Mouse (Mus musculus) liver, postnatal 0 days (tissue): ENCODE measurements at regions not wholly inside any gene's neighbourhood (a gene's known extent, or its start where the extent isn't known, plus 50 kb on each side); places are given as distances from the start of the nearest gene placed in this dataset.

Experiments
- ATAC-seq: fragments of 200-750 bp; cut with Nextera tagmentation; 2 replicates; pipeline ENCODE4 v1.8.0; 2017; ENCODE audit warnings: mild to moderate bottlenecking, moderate library complexity
- DNase-seq: peaks from one replicate; pipeline ENCODE4 v3.0.0-alpha.2; 2016
- H3K27ac ChIP-seq: fragments of 300-500 bp; sonication (generic); 2 replicates; pipeline ENCODE4 v1.5.1; 2014; ENCODE audit warnings: antibody characterized with exemption, moderate library complexity, mild to moderate bottlenecking, low read depth
- H3K27me3 ChIP-seq: fragments of 300-500 bp; sonication (generic); 2 replicates; pipeline ENCODE4 v1.6.1; 2014; ENCODE audit warnings: low read length, control low read depth, mixed read lengths; ENCODE audit not compliant: insufficient read depth
- H3K36me3 ChIP-seq: fragments of 300-500 bp; sonication (generic); replicated peaks from 2 replicates; pipeline ENCODE4 v1.6.1; 2014; ENCODE audit warnings: mild to moderate bottlenecking, control low read depth, low read length, moderate library complexity, mixed read lengths; ENCODE audit not compliant: insufficient read depth
- H3K4me1 ChIP-seq: fragments of 300-500 bp; sonication (generic); 2 replicates; pipeline ENCODE4 v1.6.1; 2014; ENCODE audit warnings: antibody characterized with exemption, mild to moderate bottlenecking, control low read depth; ENCODE audit not compliant: insufficient read depth
- H3K4me2 ChIP-seq: fragments of 300-500 bp; sonication (generic); 2 replicates; pipeline ENCODE4 v1.6.1; 2014; ENCODE audit warnings: low read depth, mild to moderate bottlenecking, low read length, moderate library complexity, mixed read lengths
- H3K4me3 ChIP-seq: fragments of 300-500 bp; sonication (generic); 2 replicates; pipeline ENCODE4 v1.5.1; 2014; ENCODE audit warnings: low read depth, low read length
- H3K9ac ChIP-seq: fragments of 300-500 bp; sonication (generic); replicated peaks from 2 replicates; pipeline ENCODE4 v1.6.1; 2014; ENCODE audit warnings: mild to moderate bottlenecking, moderate library complexity
- H3K9me3 ChIP-seq: fragments of 300-500 bp; sonication (generic); 2 replicates; pipeline ENCODE4 v1.6.1; 2016; ENCODE audit warnings: mild to moderate bottlenecking, control low read depth, low read length, mixed read lengths
- CTCF ChIP-seq: sonication (generic); IDR thresholded peaks from 2 replicates; pipeline ENCODE4 v1.5.1; 2016; ENCODE audit warnings: antibody characterized with exemption, low read depth
- EP300 ChIP-seq: IDR thresholded peaks from 2 replicates; pipeline ENCODE4 v1.6.1; 2016; ENCODE audit warnings: antibody characterized with exemption, low read depth, mild to moderate bottlenecking
- WGBS: fragments of 180-500 bp; shearing (Covaris S2); extraction: QIAGEN DNeasy Blood & Tissue Kit; methylation state at CpG from one replicate; pipeline ENCODE4 v1.1.7; 2014; ENCODE audit not compliant: insufficient replicate concordance; 5-methylcytosine and 5-hydroxymethylcytosine counted together

- TF ChIP-seq CTCF = no peak
- no peak for TF ChIP-seq EP300
- ATAC-seq (no peak), DNase-seq (no peak)
- H3K9me3 ChIP-seq = no peaks in the 10 kb centered on the region
- H3K4me2 ChIP-seq = no peak overlapping the region
- no peak overlapping the region for H3K4me3 ChIP-seq
- H3K9ac ChIP-seq = no peak overlapping the region
- H3K27me3 ChIP-seq = no peaks in the 10 kb centered on the region
- H3K36me3 ChIP-seq = no peaks in the 10 kb centered on the region
- WGBS = 73% methylated on average over 5 of the region's 5 CpGs
- no peak overlapping the region for H3K27ac ChIP-seq
- no peaks in the 10 kb centered on the region for H3K4me1 ChIP-seq
Observed at GRCm38 (mm10) chr1:10871163-10871853, 542.6 kb upstream of the A830018L16Rik start.

- TF ChIP-seq CTCF = no peak
- TF ChIP-seq EP300 = no peak
Observed at GRCm38 (mm10) chr1:10872266-10872665, 541.6 kb upstream of the A830018L16Rik start.

DNA sequence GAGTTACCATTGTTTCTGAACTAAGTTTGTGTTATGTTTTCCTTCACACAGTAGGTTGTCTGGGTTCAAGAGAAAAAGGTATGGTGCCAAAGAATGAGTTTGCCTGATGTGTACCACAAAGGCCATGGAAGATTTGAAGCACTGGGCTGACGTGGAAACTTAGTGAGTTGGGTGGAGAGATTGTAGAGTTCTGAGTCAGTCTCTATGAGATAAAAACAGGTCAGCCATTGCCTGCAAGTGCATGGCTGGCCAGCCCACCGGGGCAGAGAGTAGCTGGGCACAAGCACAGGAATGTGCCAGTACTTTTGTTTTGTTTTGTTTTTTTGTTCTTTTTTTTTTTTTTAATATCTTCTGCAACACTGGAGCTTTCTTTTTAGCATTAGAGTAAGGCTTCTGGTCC, 541.2 kb upstream of the A830018L16Rik start:
- Histone ChIP-seq H3K4me3 (no peak overlapping the region), H3K9ac (no peak overlapping the region), H3K27me3 (no peaks in the 10 kb centered on the region), H3K27ac (no peak overlapping the region), H3K4me1 (no peaks in the 10 kb centered on the region), H3K36me3 (no peaks in the 10 kb centered on the region), H3K9me3 (no peaks in the 10 kb centered on the region), H3K4me2 (no peak overlapping the region)
- DNase-seq (no peak), ATAC-seq (no peak)
- TF ChIP-seq EP300 (no peak), CTCF (no peak)
- 56% methylated on average over 2 of the region's 2 CpGs for WGBS

More at GRCm38 (mm10) chr1:10872266-10872665, 541.6 kb upstream of the A830018L16Rik start:
- Histone ChIP-seq H3K9me3 (no peaks in the 10 kb centered on the region), H3K4me1 (no peaks in the 10 kb centered on the region), H3K4me2 (no peak overlapping the region), H3K4me3 (no peak overlapping the region), H3K27ac (no peak overlapping the region), H3K36me3 (no peaks in the 10 kb centered on the region), H3K9ac (no peak overlapping the region), H3K27me3 (no peaks in the 10 kb centered on the region)
- DNase-seq = no peak
- no peak for ATAC-seq

DNA sequence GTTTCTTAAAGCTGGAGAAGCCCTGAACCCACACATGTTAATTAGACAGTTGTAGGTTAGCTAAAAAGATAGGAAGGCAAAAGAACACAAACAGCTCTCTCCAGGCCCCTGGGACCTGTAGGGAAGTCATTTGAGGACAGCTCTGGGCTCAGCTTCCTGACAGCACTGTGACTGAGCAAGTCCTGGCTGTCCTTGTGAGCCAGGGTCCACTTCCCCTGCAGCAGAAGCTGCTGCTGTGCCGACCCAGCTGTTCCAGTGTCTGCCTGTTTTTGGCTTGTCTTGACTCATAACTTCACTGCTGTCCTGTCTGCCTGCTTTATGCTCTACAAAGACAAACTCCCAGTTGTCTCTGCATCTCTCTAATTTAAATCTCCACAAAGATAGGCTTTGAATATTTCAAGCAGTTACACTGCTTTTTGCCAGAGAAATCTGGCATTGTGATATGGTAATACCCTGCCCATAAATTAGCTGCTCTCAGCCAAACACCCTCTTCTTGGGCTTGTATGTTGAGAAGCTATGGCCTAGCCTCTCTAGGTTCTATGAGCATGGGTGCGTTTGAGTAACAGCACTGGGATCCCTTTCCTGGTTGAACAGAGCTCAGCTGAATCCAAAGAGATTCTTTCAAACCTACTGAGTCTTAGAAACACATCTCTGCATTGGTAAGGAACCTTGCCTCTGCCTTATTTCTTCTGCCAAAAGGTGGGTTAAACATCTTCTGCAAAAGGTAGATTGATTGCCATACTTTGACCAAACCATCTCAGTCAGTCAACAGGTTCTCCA, 536.3 kb upstream of the A830018L16Rik start:
- DNase-seq = no peak
- no peak for ATAC-seq
- no peak for TF ChIP-seq EP300
- no peak for TF ChIP-seq CTCF
- H3K27ac ChIP-seq = no peak overlapping the region
- H3K4me3 ChIP-seq = no peak overlapping the region
- H3K36me3 ChIP-seq = no peaks in the 10 kb centered on the region
- no peaks in the 10 kb centered on the region for H3K27me3 ChIP-seq
- H3K4me2 ChIP-seq = no peak overlapping the region
- H3K9me3 ChIP-seq = no peaks in the 10 kb centered on the region
- 47% methylated on average over 2 of the region's 2 CpGs for WGBS
- no peak overlapping the region for H3K9ac ChIP-seq
- no peaks in the 10 kb centered on the region for H3K4me1 ChIP-seq

GRCm38 (mm10) chr1:10878221-10878760, 535.6 kb upstream of the A830018L16Rik start:
- no peak overlapping the region for H3K9ac ChIP-seq
- no peaks in the 10 kb centered on the region for H3K9me3 ChIP-seq
- no peaks in the 10 kb centered on the region for H3K4me1 ChIP-seq
- DNase-seq (no peak), ATAC-seq (no peak)
- 70% methylated on average over 3 of the region's 3 CpGs for WGBS
- no peaks in the 10 kb centered on the region for H3K36me3 ChIP-seq
- no peaks in the 10 kb centered on the region for H3K27me3 ChIP-seq
- H3K4me2 ChIP-seq = no peak overlapping the region
- no peak overlapping the region for H3K27ac ChIP-seq
- no peak overlapping the region for H3K4me3 ChIP-seq
- TF ChIP-seq CTCF = no peak
- TF ChIP-seq EP300 = no peak

- 42% methylated on average over 12 of the region's 12 CpGs for WGBS
- Histone ChIP-seq H3K4me1 (no peaks in the 10 kb centered on the region), H3K9me3 (no peaks in the 10 kb centered on the region), H3K4me2 (no peak overlapping the region), H3K4me3 (no peak overlapping the region), H3K27me3 (no peaks in the 10 kb centered on the region), H3K27ac (no peak overlapping the region), H3K36me3 (no peaks in the 10 kb centered on the region), H3K9ac (no peak overlapping the region)
- TF ChIP-seq CTCF (no peak), EP300 (no peak)
- ATAC-seq (no peak), DNase-seq (no peak)
Observed at GRCm38 (mm10) chr1:10880026-10880727, 533.7 kb upstream of the A830018L16Rik start.
